Mouse (Mus musculus) layer of hippocampus, postnatal 25 days (tissue): ENCODE measurements around the gene Ubac2. TPM values are rescaled to one million over a fixed set of nuclear protein-coding genes. Genes with fewer than 3 reads are reported as not detected.

ENCODE experiments used
- DNase-seq, 2 experiments: peaks; one replicate each; pipeline ENCODE4 v3.0.0; 2022; ENCODE audit warnings: mixed read lengths in 2 of 2, low spot score in 1 of 2; ENCODE audit errors: extremely low spot score in 1 of 2
- total RNA-seq, 2 experiments: library from RNA; stranded (reverse); gene quantifications; 2 replicates each; pipeline ENCODE4 v1.2.3; 2021

Gene Ubac2
- total RNA-seq, 2 experiments from 2014 or later = 48.3 to 52.4 TPM

GRCm38 (mm10) chr14:121994171-121994700, 115.8 kb downstream of the Ubac2 start:
- no peak for DNase-seq

- no peak for DNase-seq
Measured at GRCm38 (mm10) chr14:121994846-121995556, 116.6 kb downstream of the Ubac2 start.

GRCm38 (mm10) chr14:121995557-121995870, 117.1 kb downstream of the Ubac2 start:
- DNase-seq = no peak

- peak in 1 of 2 experiments; percentile 13 for DNase-seq
Measured at GRCm38 (mm10) chr14:121996786-121997185, 118.4 kb downstream of the Ubac2 start.

- no peak for DNase-seq
Measured at GRCm38 (mm10) chr14:121999455-121999854, 121.0 kb downstream of the Ubac2 start.

- no peak for DNase-seq
Measured at GRCm38 (mm10) chr14:122000346-122001105, 122.1 kb downstream of the Ubac2 start.

GRCm38 (mm10) chr14:122002224-122002623, 123.8 kb downstream of the Ubac2 start:
- DNase-seq = no peak

- no peak for DNase-seq
Measured at GRCm38 (mm10) chr14:122003812-122004211, 125.4 kb downstream of the Ubac2 start.

- no peak for DNase-seq
Measured at GRCm38 (mm10) chr14:122008261-122008660, 129.8 kb downstream of the Ubac2 start.

GRCm38 (mm10) chr14:122009502-122009901, 131.1 kb downstream of the Ubac2 start:
- DNase-seq = no peak

GRCm38 (mm10) chr14:122010301-122010700, 131.9 kb downstream of the Ubac2 start:
- no peak for DNase-seq

- DNase-seq = no peak
Measured at GRCm38 (mm10) chr14:122011768-122012167, 133.3 kb downstream of the Ubac2 start.

GRCm38 (mm10) chr14:122012193-122012592, 133.8 kb downstream of the Ubac2 start:
- DNase-seq = no peak

GRCm38 (mm10) chr14:122012814-122013213, 134.4 kb downstream of the Ubac2 start:
- no peak for DNase-seq

- DNase-seq = no peak
Measured at GRCm38 (mm10) chr14:122013417-122013951, 135.1 kb downstream of the Ubac2 start.

GRCm38 (mm10) chr14:122017958-122018357, 139.5 kb downstream of the Ubac2 start:
- no peak for DNase-seq

GRCm38 (mm10) chr14:122019389-122019788, 141.0 kb downstream of the Ubac2 start:
- DNase-seq = no peak

- no peak for DNase-seq
Measured at GRCm38 (mm10) chr14:122020567-122020966, 142.1 kb downstream of the Ubac2 start.

- DNase-seq = no peak
Measured at GRCm38 (mm10) chr14:122023054-122023453, 144.6 kb downstream of the Ubac2 start.

GRCm38 (mm10) chr14:122023928-122024327, 145.5 kb downstream of the Ubac2 start:
- DNase-seq = no peak
